Mouse (Mus musculus) NIH3T3 (cell line): Measurements from ENCODE around the gene Hcar1.

Source experiments
- DNase-seq: peaks from one replicate; pipeline ENCODE4 v3.0.0-alpha.2; 2012; ENCODE audit warnings: low read depth

The Hcar1 gene

GRCm38 (mm10) chr5:123879928-123880327 lies at the start of gene Hcar1:
Gene Hcar1, minus strand, starts transcription at chr5:123880020.
- no peak for DNase-seq

GRCm38 (mm10) chr5:123927118-123927517 lies 47.3 kb upstream of the Hcar1 start, which contains the start of gene Gm43518:
Gene Gm43518, plus strand, starts transcription at chr5:123927418.
- no peak for DNase-seq

DNA sequence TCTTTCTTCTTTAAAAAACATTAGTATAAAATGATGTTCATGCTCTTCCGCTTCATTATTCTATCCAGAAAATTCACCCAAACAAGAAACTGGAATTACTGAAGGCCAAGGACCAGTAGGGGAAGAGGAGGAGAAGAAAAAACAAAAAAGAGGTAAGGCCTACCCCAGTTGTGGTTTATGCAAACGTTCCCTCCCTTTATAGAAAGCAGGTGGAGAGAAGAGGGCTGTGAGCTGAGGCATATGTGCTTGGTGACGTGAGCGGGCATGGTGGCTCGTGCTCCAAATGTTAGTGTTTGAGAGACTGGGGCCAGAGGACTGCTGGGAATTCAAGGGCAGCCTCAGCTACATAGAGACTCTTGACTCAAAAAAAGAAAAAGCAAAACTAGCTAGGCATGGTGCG lies 42.3 kb upstream of the Hcar1 start:
- DNase-seq, result no peak

- no peak for DNase-seq
These were observed 35.0 kb upstream of the Hcar1 start for GRCm38 (mm10) chr5:123914852-123915251.

DNA sequence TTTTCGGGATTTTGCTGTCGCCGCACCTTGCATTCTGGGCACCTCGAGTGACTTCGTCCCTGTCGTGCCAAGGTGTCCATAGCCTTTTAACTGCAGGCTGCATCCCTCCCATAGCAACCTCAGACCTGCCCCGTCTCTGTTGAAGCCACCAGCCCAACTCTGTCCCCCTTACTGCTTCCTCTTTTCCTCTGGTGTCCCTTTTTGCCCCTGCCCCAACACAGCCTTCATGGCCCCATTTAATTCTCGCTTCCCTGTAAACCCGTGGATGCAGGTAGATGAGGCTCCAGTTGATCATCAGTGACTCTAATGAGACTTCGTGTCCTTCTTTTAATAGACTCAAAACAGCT lies 27.8 kb upstream of the Hcar1 start:
- no peak for DNase-seq

GRCm38 (mm10) chr5:123906976-123907630 lies 27.3 kb upstream of the Hcar1 start, which contains the start of gene Denr:
Gene Denr, plus strand, starts transcription at chr5:123907175.
- peak; percentile 99 for DNase-seq

DNA sequence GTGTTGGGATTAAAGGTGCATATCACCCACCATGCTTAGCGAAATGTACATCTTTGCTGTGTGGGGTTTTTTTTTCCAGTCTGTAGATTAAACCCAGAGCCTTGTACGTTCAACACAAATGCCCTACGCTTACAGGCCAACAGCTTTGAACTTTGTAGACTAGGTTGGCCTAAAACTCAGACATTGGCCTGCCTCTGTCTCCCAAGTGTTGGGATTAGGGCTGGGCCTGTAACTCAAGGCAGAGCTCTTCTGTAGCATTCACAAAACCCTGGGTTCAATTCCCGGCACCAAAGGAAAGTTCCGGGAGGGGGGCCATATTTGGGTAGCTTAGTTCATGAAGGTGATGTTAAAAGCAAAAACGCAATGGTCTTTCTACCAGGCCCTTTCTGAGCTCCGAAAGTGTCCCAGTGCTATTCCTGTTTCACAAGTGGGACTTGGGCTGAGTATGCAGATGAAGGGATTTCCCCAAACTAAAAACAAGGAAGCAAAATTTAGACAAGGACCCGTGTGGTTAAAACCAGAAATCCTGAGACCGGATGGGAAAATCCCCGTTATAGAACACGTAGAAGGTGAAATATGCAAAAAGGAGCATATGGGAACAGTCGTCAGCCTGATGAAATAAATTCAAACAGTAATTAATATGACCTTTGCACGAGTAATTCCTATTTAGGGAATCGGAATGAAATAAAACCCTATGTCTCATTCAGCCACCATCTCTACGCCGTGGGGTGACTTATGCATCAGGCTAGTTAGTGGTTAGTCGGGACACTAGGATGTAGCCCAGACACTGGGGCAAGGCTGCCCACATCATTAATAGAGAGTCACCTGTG lies 26.5 kb upstream of the Hcar1 start:
- DNase-seq, result no peak

GRCm38 (mm10) chr5:123904059-123904672 lies 24.3 kb upstream of the Hcar1 start:
- peak; percentile 22 for DNase-seq

DNA sequence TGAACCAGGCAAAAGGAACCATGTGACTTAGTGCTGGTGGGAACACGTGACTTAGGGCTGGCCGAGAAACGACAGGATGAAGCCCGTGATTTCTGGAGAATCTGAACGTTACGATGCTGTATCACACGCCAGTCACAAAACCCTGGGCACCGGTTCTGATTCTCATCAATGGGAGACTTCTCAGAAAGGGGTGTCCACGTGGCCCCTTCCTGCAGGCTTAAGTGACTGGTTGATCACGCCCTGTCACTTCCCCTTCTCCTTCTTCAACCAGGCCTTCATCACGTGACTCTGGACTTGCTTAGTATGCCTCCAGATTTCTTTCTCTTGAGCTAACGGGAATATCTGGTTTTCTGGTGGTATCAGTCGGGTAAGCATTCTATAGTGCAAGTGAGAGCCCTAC lies 17.5 kb upstream of the Hcar1 start:
- no peak for DNase-seq

- DNase-seq, result no peak
These were observed 16.6 kb upstream of the Hcar1 start for GRCm38 (mm10) chr5:123896395-123896794.

- DNase-seq, result no peak
These were observed 13.7 kb upstream of the Hcar1 start for GRCm38 (mm10) chr5:123893520-123893919.

- peak; percentile 32 for DNase-seq
These were observed 11.8 kb upstream of the Hcar1 start for GRCm38 (mm10) chr5:123891669-123892068.

DNA sequence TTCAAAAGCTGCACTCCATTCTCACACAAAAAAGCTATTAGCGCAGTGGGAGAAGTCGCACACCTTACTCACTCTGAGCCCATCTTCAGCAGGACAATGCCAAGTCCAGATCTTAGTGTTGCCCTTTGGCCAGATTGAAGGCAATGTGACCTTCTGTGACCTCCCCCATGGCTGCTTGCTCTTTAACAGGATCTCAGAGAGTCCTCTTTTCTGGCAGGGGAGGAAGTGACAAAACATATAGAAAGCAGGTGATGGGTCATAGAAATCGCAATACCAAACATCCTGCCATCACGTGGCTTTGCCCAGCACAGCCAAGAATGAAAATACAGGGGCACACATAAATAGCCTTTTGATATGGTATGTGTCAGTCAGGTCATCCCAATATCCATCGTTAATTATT lies 11.2 kb upstream of the Hcar1 start:
- DNase-seq, result no peak

DNA sequence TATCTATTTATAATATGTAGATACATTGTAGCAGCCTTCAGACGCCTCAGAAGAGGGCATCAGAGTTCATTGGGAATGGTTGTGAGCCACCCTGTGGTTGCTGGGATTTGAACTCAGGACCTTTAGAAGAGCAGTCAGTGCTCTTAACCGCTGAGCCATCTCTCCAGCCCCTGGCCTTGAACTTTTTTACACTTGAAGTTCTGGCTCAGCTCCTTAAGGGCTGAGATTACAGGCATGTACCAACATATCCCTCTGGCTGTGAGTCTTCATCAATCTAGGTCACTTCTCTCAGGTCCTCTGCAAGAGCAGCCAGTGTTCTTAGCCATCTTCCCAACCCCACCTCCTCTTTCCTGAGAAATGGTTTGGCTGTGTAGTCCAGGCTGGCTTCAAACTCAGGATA lies 10.5 kb upstream of the Hcar1 start:
- DNase-seq, result no peak

- DNase-seq, result no peak
These were observed 6.5 kb upstream of the Hcar1 start for GRCm38 (mm10) chr5:123886365-123886764.

DNA sequence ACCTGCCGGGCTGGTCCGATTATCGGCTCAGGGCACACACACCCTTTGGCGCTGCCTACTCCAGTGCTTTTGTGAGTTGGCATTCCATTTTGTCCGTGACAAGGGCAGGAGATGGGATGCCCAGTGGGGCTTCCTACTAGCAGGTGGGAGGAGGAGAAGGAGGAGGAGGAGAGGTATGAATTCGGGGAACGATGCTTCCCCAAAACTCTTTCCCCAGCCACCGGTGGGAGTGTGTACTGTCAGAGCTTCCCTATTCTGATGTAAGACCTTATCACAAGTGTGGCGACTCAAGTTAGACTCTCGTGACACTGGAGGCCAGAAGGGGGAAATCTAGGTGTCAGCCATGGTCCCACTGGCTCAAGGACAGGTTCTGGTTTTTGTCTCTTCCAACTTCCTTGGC lies 4.5 kb upstream of the Hcar1 start:
- DNase-seq, result no peak

GRCm38 (mm10) chr5:123883891-123884290 lies 4.1 kb upstream of the Hcar1 start:
- DNase-seq, result no peak

DNA sequence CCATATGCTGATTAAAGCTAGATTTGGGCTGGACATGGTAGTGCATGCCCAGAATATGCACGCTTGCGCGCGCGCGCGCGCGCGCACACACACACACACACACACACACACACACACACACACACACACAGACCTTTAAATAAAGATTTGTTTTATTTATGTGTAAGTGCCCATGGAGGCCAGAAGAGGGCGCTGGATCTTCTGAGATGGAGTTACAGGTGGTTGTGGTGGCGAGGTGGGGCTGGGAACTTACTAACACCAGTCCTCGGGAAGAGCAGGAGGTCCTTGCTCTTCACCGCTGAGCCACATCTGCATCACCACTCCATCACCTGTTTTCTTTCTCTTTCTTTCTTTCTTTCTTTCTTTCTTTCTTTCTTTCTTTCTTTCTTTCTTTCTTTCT lies 958 bp upstream of the Hcar1 start:
- no peak for DNase-seq

- DNase-seq, result no peak
These were observed 1.8 kb downstream of the Hcar1 start for GRCm38 (mm10) chr5:123878056-123878455.

- no peak for DNase-seq
These were observed 5.6 kb downstream of the Hcar1 start for GRCm38 (mm10) chr5:123874177-123874576.

GRCm38 (mm10) chr5:123869615-123870014 lies 10.2 kb downstream of the Hcar1 start:
- no peak for DNase-seq

- no peak for DNase-seq
These were observed 13.4 kb downstream of the Hcar1 start for GRCm38 (mm10) chr5:123866457-123866856.

- peak; percentile 65 for DNase-seq
These were observed 14.5 kb downstream of the Hcar1 start, which contains the start of gene Hcar2 for GRCm38 (mm10) chr5:123865365-123865764. Gene Hcar2, minus strand, starts transcription at chr5:123865499.
